In the genomic region with DNA sequence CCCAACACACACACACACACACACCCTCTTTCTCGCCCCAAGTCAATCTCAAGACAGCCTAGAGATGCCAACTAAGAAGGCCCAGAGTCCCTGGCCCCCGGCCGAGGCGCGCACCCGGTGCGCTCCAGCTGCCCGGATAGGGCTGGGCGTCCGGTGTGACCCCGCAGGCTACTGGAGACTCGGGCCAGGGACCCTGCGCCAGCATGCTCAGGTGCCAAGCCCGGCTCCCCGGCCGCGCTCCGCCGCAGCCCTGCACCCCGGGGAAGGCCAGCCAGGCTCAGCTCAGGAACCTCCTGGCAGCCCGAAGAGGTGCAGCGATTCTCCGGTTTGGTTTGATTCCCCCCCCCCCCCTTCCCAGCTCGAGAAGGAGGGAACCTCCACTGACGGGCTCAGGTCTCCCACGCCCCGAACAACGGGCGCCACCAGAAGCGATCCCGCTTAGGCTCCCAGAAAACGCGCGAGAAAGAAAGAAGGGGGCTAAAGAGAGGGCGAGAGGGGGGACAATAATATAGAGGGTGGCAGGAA, we compare ENCODE assay signal across 8 mouse cellular contexts. TPM values are rescaled to one million over a fixed set of nuclear protein-coding genes. Genes with fewer than 3 reads are reported as not detected.
A peak's percentile ranks its signal among the peaks of the same experiment; 100 is the strongest.
DNase-seq lines count a peak whose midpoint lies in the region; ATAC-seq and TF ChIP-seq lines count a peak whose summit lies in the region.

No protein-coding gene starts in this region.

- H3K27ac ChIP-seq in cerebellum, adult 2 months (ENCODE audit: insufficient read depth, low read length), result peak overlapping the region; percentile 65; the same call in 1 of the 2 replicates
- H3K27ac ChIP-seq in forebrain, postnatal 0 days (ENCODE audit: low read depth, low read length), result peak overlapping the region; percentile 69
- no peak overlapping the region for H3K27ac ChIP-seq in intestine, embryonic 14.5 days (ENCODE audit: low read depth)
- no peak overlapping the region for H3K27ac ChIP-seq in limb, embryonic 11.5 days (replicated peaks; ENCODE audit: low read depth, low read length)
- H3K27ac ChIP-seq in midbrain, embryonic 16.5 days (ENCODE audit: low read length), result peak overlapping the region; percentile 67

- peak; percentile 36 for DNase-seq in ZHBTc4 (ENCODE audit: low read depth, low spot score)
- peak; percentile 73 to 77 for DNase-seq in cerebellum, adult 2 months
- DNase-seq in forebrain, postnatal 0 days, result peak; percentile 33
- DNase-seq in intestine, embryonic 14.5 days (ENCODE audit: low spot score), result peak; percentile 70
- DNase-seq in limb, embryonic 11.5 days (ENCODE audit: low spot score), result peak; percentile 45
- no peak for DNase-seq in thymus, postnatal 36 days

- peak overlapping the region; percentile 60 for H3K9ac ChIP-seq in forebrain, postnatal 0 days
- no peak overlapping the region for H3K9ac ChIP-seq in intestine, embryonic 14.5 days (ENCODE audit: low read length)
- H3K9ac ChIP-seq in limb, embryonic 11.5 days (ENCODE audit: low read length), result no peak overlapping the region
- H3K9ac ChIP-seq in midbrain, embryonic 16.5 days (ENCODE audit: low read depth, low read length), result peak overlapping the region; percentile 67

- no peaks in the 10 kb centered on the region for H3K4me1 ChIP-seq in cerebellum, adult 2 months (ENCODE audit: control insufficient read depth, insufficient read depth, low read length)
- H3K4me1 ChIP-seq in forebrain, postnatal 0 days (ENCODE audit: insufficient read depth), result peaks cover 8% of the 10 kb centered on the region; the same call in 1 of the 2 replicates
- H3K4me1 ChIP-seq in intestine, embryonic 14.5 days (replicated peaks; ENCODE audit: control insufficient read depth, insufficient read depth, low read length), result peaks cover 13% of the 10 kb centered on the region
- H3K4me1 ChIP-seq in limb, embryonic 11.5 days (ENCODE audit: control insufficient read depth, insufficient read depth, low read length), result peaks cover 13% of the 10 kb centered on the region
- peaks cover 14% of the 10 kb centered on the region for H3K4me1 ChIP-seq in midbrain, embryonic 16.5 days (ENCODE audit: control insufficient read depth, insufficient read depth, low read length)

- WGBS in cerebellum, adult 2 months, result under 1% methylated on average over 35 of the region's 35 CpGs
- WGBS in forebrain, postnatal 0 days, result 2% methylated on average over 35 of the region's 35 CpGs
- 0% methylated on average over 33 of the region's 35 CpGs for WGBS in intestine, embryonic 14.5 days
- WGBS in limb, embryonic 11.5 days, result 0% methylated on average over 27 of the region's 35 CpGs
- under 1% methylated on average over 35 of the region's 35 CpGs for WGBS in midbrain, embryonic 16.5 days

- H3K27me3 ChIP-seq in cerebellum, adult 2 months (ENCODE audit: control insufficient read depth, insufficient read depth, low read length), result no peaks in the 10 kb centered on the region
- peaks cover 18% of the 10 kb centered on the region for H3K27me3 ChIP-seq in forebrain, postnatal 0 days (ENCODE audit: insufficient read depth, low read length)
- H3K27me3 ChIP-seq in intestine, embryonic 14.5 days (replicated peaks; ENCODE audit: control insufficient read depth, insufficient read depth, low read length), result peaks cover 62% of the 10 kb centered on the region
- H3K27me3 ChIP-seq in limb, embryonic 11.5 days (ENCODE audit: control insufficient read depth, insufficient read depth, low read length), result peaks cover 40% of the 10 kb centered on the region
- no peaks in the 10 kb centered on the region for H3K27me3 ChIP-seq in midbrain, embryonic 16.5 days (ENCODE audit: control insufficient read depth, insufficient read depth, low read depth, low read length)

- TF ChIP-seq CTCF in cerebellum, adult 2 months (IDR thresholded peaks at IDR 0.05; ENCODE audit: borderline replicate concordance, insufficient read depth, low read depth, low read length), result no peak
- no peak for TF ChIP-seq CTCF in forebrain, postnatal 0 days (IDR thresholded peaks at IDR 0.05; ENCODE audit: low read depth)

- ATAC-seq in forebrain, postnatal 0 days, result peak; percentile 52
- ATAC-seq in intestine, embryonic 14.5 days (replicated peaks; ENCODE audit: low FRiP score, low TSS enrichment, low read depth), result peak; percentile 48
- ATAC-seq in limb, embryonic 11.5 days (ENCODE audit: insufficient number of reproducible peaks, low FRiP score, low TSS enrichment, low read depth), result peak; percentile 42; the same call in 1 of the 2 replicates
- ATAC-seq in midbrain, embryonic 16.5 days, result peak; percentile 57
- no peak for ATAC-seq in activated CD4-positive, CD25-positive, alpha-beta regulatory T cell, adult 4 months

- H3K4me2 ChIP-seq in forebrain, postnatal 0 days (ENCODE audit: low read depth), result peak overlapping the region; percentile 96
- peak overlapping the region; percentile 100 for H3K4me2 ChIP-seq in intestine, embryonic 14.5 days (ENCODE audit: low read length)
- peak overlapping the region; percentile 99 for H3K4me2 ChIP-seq in limb, embryonic 11.5 days (ENCODE audit: low read depth, severe bottlenecking)
- H3K4me2 ChIP-seq in midbrain, embryonic 16.5 days (ENCODE audit: low read length), result peak overlapping the region; percentile 85

- H3K9me3 ChIP-seq in forebrain, postnatal 0 days (ENCODE audit: low read length), result no peaks in the 10 kb centered on the region
- no peaks in the 10 kb centered on the region for H3K9me3 ChIP-seq in intestine, embryonic 14.5 days (ENCODE audit: control insufficient read depth, low read length)
- H3K9me3 ChIP-seq in limb, embryonic 11.5 days (ENCODE audit: control insufficient read depth, low read length), result no peaks in the 10 kb centered on the region
- H3K9me3 ChIP-seq in midbrain, embryonic 16.5 days (replicated peaks; ENCODE audit: control insufficient read depth, low read length, poor library complexity, severe bottlenecking), result no peaks in the 10 kb centered on the region

- TF ChIP-seq POLR2A in cerebellum, adult 2 months (IDR thresholded peaks at IDR 0.05; ENCODE audit: borderline replicate concordance, insufficient read depth, low read length), result no peak

- H3K36me3 ChIP-seq in forebrain, postnatal 0 days (ENCODE audit: insufficient read depth), result no peaks in the 10 kb centered on the region
- H3K36me3 ChIP-seq in intestine, embryonic 14.5 days (ENCODE audit: control insufficient read depth, insufficient read depth, low read length), result no peaks in the 10 kb centered on the region
- H3K36me3 ChIP-seq in limb, embryonic 11.5 days (ENCODE audit: control insufficient read depth, insufficient read depth, low read length), result no peaks in the 10 kb centered on the region
- no peaks in the 10 kb centered on the region for H3K36me3 ChIP-seq in midbrain, embryonic 16.5 days (ENCODE audit: control insufficient read depth, insufficient read depth, low read length)

- H3K4me3 ChIP-seq in cerebellum, adult 2 months (replicated peaks; ENCODE audit: insufficient read depth, low read depth, low read length), result peak overlapping the region; percentile 86
- H3K4me3 ChIP-seq in forebrain, postnatal 0 days (ENCODE audit: low read depth, low read length), result peak overlapping the region; percentile 73
- peak overlapping the region; percentile 54 for H3K4me3 ChIP-seq in intestine, embryonic 14.5 days (ENCODE audit: low read depth, low read length)
- peak overlapping the region; percentile 49 for H3K4me3 ChIP-seq in limb, embryonic 11.5 days (ENCODE audit: low read depth, low read length)
- peak overlapping the region; percentile 62 for H3K4me3 ChIP-seq in midbrain, embryonic 16.5 days (ENCODE audit: low read depth, low read length)

RNA-seq across cellular contexts. Expression of a gene that starts 0.9 kb away (rescaled TPM):
- 7.0 and 7.6 TPM in 2 replicates for polyA plus RNA-seq in cerebellum, adult 2 months (2012; rRNA removed)
- total RNA-seq in forebrain, postnatal 0 days (2014; rRNA removed), result 43.9 and 53.5 TPM in 2 replicates
- 3.9 and 9.3 TPM in 2 replicates for polyA plus RNA-seq in forebrain, postnatal 0 days (2015; fragmentation: Nextera tagmentation; extraction: Ambion mirVana)
- 0.08 TPM in 1 of 2 replicates, not detected in the other for polyA plus RNA-seq in intestine, embryonic 14.5 days (2014; fragmentation: Nextera tagmentation; extraction: Ambion mirVana)
- 0.21 TPM in 1 of 2 replicates, not detected in the other for polyA plus RNA-seq in limb, embryonic 11.5 days (2014; fragmentation: Nextera tagmentation; extraction: Ambion mirVana)
- polyA plus RNA-seq in midbrain, embryonic 16.5 days (2015; fragmentation: Nextera tagmentation; extraction: Ambion mirVana), result 10.5 and 13.9 TPM in 2 replicates
- polyA plus RNA-seq in activated CD4-positive, CD25-positive, alpha-beta regulatory T cell, adult 4 months (2017; shearing (Covaris generic)), result not detected

Comparison
In these comparisons a context has a peak if more than half of its experiments do, and no peak if none do; other contexts are left out.
1. DNase-seq: peak in ZHBTc4 (single experiment), cerebellum, adult 2 months (2 of 2), forebrain, postnatal 0 days (single experiment), intestine, embryonic 14.5 days (single experiment) and limb, embryonic 11.5 days (single experiment); none in thymus, postnatal 36 days (0 of 2).
2. H3K27ac ChIP-seq: peak in cerebellum, adult 2 months (single experiment), forebrain, postnatal 0 days (single experiment) and midbrain, embryonic 16.5 days (single experiment); none in intestine, embryonic 14.5 days (single experiment) and limb, embryonic 11.5 days (single experiment).
3. H3K9ac ChIP-seq: peak in forebrain, postnatal 0 days (single experiment) and midbrain, embryonic 16.5 days (single experiment); none in intestine, embryonic 14.5 days (single experiment) and limb, embryonic 11.5 days (single experiment).
4. Peak in every context shown above with its lines, with median percentiles within 50 percentile points of each other: H3K4me3 ChIP-seq and H3K4me2 ChIP-seq.